Mouse (Mus musculus): ENCODE measurements around the gene Sgf29. TPM values are rescaled to one million over a fixed set of nuclear protein-coding genes. Genes with fewer than 3 reads are reported as not detected.
A peak's percentile ranks its signal among the peaks of the same experiment; 100 is the strongest.

Gene Sgf29
- polyA plus RNA-seq, 1 experiment from 2014 or later = 61.3 TPM

GRCm38 (mm10) chr7:126711910-126712309, 62.8 kb downstream of the Sgf29 start:
- TF ChIP-seq CTCF (IDR thresholded peaks at IDR 0.05; ENCODE audit: low read depth) = no peak
- H3K4me1 ChIP-seq (ENCODE audit: insufficient read depth) = no peaks in the 10 kb centered on the region
- H3K4me3 ChIP-seq (ENCODE audit: low read depth, low read length) = no peak overlapping the region
- 68% methylated on average over 3 of the region's 3 CpGs for WGBS
- H3K9me3 ChIP-seq (ENCODE audit: low read depth, low read length) = no peaks in the 10 kb centered on the region
- H3K27ac ChIP-seq (ENCODE audit: low read depth) = no peak overlapping the region
- no peaks in the 10 kb centered on the region for H3K36me3 ChIP-seq (ENCODE audit: insufficient read depth)
- no peak overlapping the region for H3K9ac ChIP-seq
- ATAC-seq (ENCODE audit: insufficient read depth) (no peak), DNase-seq (no peak)
- no peak overlapping the region for H3K4me2 ChIP-seq
- no peaks in the 10 kb centered on the region for H3K27me3 ChIP-seq (ENCODE audit: insufficient read depth, low read length)

GRCm38 (mm10) chr7:126715679-126716078, 66.6 kb downstream of the Sgf29 start:
- Histone ChIP-seq H3K4me3 (ENCODE audit: low read depth, low read length) (no peak overlapping the region), H3K9me3 (ENCODE audit: low read depth, low read length) (no peaks in the 10 kb centered on the region), H3K4me1 (ENCODE audit: insufficient read depth) (no peaks in the 10 kb centered on the region), H3K9ac (no peak overlapping the region), H3K27me3 (ENCODE audit: insufficient read depth, low read length) (no peaks in the 10 kb centered on the region), H3K27ac (ENCODE audit: low read depth) (no peak overlapping the region), H3K36me3 (ENCODE audit: insufficient read depth) (no peaks in the 10 kb centered on the region), H3K4me2 (no peak overlapping the region)
- DNase-seq = no peak
- WGBS = 77% methylated on average over 4 of the region's 4 CpGs
- ATAC-seq (ENCODE audit: insufficient read depth) = no peak
- no peak for TF ChIP-seq CTCF (IDR thresholded peaks at IDR 0.05; ENCODE audit: low read depth)

DNA sequence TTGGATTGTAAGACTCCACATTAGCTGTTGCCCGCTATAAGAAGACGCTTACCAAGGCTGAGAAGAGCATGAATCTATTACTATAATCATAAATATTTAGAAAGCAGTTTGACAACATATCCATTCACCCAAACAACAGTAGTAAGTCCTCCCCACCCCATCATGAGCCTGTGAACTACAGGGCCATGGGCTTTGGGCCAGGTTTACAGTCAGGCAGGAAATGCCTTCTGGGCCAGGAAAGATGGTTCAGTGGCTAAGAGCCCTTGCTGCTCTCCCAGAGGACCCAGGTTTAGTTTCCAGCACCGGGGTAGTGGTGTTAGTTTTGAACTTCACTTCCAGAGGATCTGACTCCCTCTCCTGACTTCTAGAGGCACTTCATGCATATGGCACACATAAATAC, 68.5 kb downstream of the Sgf29 start:
- 62% methylated on average over 3 of the region's 3 CpGs for WGBS
- Histone ChIP-seq H3K9me3 (ENCODE audit: low read depth, low read length) (no peaks in the 10 kb centered on the region), H3K4me1 (ENCODE audit: insufficient read depth) (no peaks in the 10 kb centered on the region), H3K27ac (ENCODE audit: low read depth) (no peak overlapping the region), H3K4me2 (no peak overlapping the region), H3K27me3 (ENCODE audit: insufficient read depth, low read length) (no peaks in the 10 kb centered on the region), H3K4me3 (ENCODE audit: low read depth, low read length) (no peak overlapping the region), H3K9ac (no peak overlapping the region), H3K36me3 (ENCODE audit: insufficient read depth) (no peaks in the 10 kb centered on the region)
- no peak; the same call in 1 of the 2 replicates for ATAC-seq (ENCODE audit: insufficient read depth)
- peak; percentile 56 for DNase-seq
- TF ChIP-seq CTCF (IDR thresholded peaks at IDR 0.05; ENCODE audit: low read depth) = no peak

DNA sequence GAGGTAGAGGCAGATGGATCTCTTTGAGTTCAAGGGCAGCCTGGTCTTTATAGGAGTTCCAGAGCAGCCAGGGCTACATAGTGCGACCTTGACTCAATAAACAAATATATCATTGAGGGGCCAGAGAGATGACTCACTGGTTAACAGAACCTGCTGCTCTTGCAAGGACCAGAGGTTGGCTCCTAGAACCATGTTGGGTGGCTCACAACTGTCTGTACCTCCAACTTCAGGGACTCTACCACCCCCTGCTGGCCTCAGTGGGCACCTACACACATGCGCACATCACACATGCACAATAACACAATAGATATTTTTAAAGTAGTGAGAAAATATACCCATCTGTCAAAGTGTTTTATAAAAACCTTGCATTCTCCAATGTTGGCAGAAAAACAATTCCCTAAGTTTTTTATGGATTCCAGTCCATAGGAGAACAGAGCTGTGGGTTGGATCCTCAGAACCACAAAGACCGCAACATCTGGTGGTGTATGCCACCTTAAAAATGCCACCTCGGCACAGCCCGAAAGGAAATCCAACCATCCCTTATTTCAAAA, 69.8 kb downstream of the Sgf29 start:
- Histone ChIP-seq H3K9me3 (ENCODE audit: low read depth, low read length) (no peaks in the 10 kb centered on the region), H3K4me2 (no peak overlapping the region), H3K36me3 (ENCODE audit: insufficient read depth) (no peaks in the 10 kb centered on the region), H3K4me3 (ENCODE audit: low read depth, low read length) (no peak overlapping the region), H3K4me1 (ENCODE audit: insufficient read depth) (no peaks in the 10 kb centered on the region), H3K9ac (no peak overlapping the region), H3K27ac (ENCODE audit: low read depth) (no peak overlapping the region), H3K27me3 (ENCODE audit: insufficient read depth, low read length) (no peaks in the 10 kb centered on the region)
- 91% methylated on average over 5 of the region's 5 CpGs for WGBS
- TF ChIP-seq CTCF (IDR thresholded peaks at IDR 0.05; ENCODE audit: low read depth) = peak; percentile 17; the same call in 1 of the 2 replicates
- ATAC-seq (ENCODE audit: insufficient read depth) (no peak), DNase-seq (no peak)

DNA sequence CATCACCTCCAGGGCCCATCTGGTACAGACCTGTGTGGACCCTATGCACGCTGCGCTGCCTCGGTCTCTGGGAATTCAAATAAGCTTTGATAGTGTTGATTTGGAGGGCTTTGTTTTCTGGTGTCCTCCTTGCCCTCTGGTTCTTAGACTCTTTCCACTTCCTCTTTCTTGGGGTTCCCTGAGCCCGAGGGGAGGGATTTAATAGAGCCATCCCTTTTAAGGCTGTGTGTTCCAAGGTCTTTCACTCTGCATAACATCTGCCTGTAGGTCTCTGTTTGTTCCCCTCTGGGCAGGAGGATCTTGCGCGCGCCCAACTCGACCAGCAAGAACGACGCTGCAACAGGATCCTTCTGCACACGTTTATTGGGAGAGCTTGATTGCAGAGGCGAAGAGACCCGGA, 72.5 kb downstream of the Sgf29 start:
- 88% methylated on average over 13 of the region's 13 CpGs for WGBS
- ATAC-seq (ENCODE audit: insufficient read depth) = no peak
- Histone ChIP-seq H3K27ac (ENCODE audit: low read depth) (no peak overlapping the region), H3K4me2 (no peak overlapping the region), H3K27me3 (ENCODE audit: insufficient read depth, low read length) (no peaks in the 10 kb centered on the region), H3K4me1 (ENCODE audit: insufficient read depth) (no peaks in the 10 kb centered on the region), H3K9ac (no peak overlapping the region), H3K4me3 (ENCODE audit: low read depth, low read length) (no peak overlapping the region), H3K9me3 (ENCODE audit: low read depth, low read length) (no peaks in the 10 kb centered on the region), H3K36me3 (ENCODE audit: insufficient read depth) (no peaks in the 10 kb centered on the region)
- no peak for TF ChIP-seq CTCF (IDR thresholded peaks at IDR 0.05; ENCODE audit: low read depth)
- DNase-seq = no peak

Other genes with a start within 250 kb of the Sgf29 start
- gene Cd19, start 234.4 kb upstream of the Sgf29 start, polyA plus RNA-seq (2014; fragmentation: Nextera tagmentation; extraction: Ambion mirVana) = not detected in 2 replicates
- gene Rabep2, start 220.6 kb upstream of the Sgf29 start, polyA plus RNA-seq (2014; fragmentation: Nextera tagmentation; extraction: Ambion mirVana) = 33.8 and 34.5 TPM in 2 replicates
- 0.32 TPM in 1 of 2 replicates, not detected in the other for gene Atp2a1, start 186.2 kb upstream of the Sgf29 start, polyA plus RNA-seq (2014; fragmentation: Nextera tagmentation; extraction: Ambion mirVana)
- 42.0 and 46.5 TPM in 2 replicates for gene Sh2b1, start 173.9 kb upstream of the Sgf29 start, polyA plus RNA-seq (2014; fragmentation: Nextera tagmentation; extraction: Ambion mirVana)
- 126 and 128 TPM in 2 replicates for gene Tufm, start 161.9 kb upstream of the Sgf29 start, polyA plus RNA-seq (2014; fragmentation: Nextera tagmentation; extraction: Ambion mirVana)
- gene Atxn2l, start 145.9 kb upstream of the Sgf29 start, polyA plus RNA-seq (2014; fragmentation: Nextera tagmentation; extraction: Ambion mirVana) = 57.0 and 61.9 TPM in 2 replicates
- gene Eif3c, start 82.9 kb upstream of the Sgf29 start, polyA plus RNA-seq (2014; fragmentation: Nextera tagmentation; extraction: Ambion mirVana) = 169 and 183 TPM in 2 replicates
- 0.32 and 0.54 TPM in 2 replicates for gene Apobr, start 64.4 kb upstream of the Sgf29 start, polyA plus RNA-seq (2014; fragmentation: Nextera tagmentation; extraction: Ambion mirVana)
- gene Cln3, start 63.5 kb upstream of the Sgf29 start, polyA plus RNA-seq (2014; fragmentation: Nextera tagmentation; extraction: Ambion mirVana) = 24.1 and 27.3 TPM in 2 replicates
- gene Il27, start 54.4 kb upstream of the Sgf29 start, polyA plus RNA-seq (2014; fragmentation: Nextera tagmentation; extraction: Ambion mirVana) = not detected in 2 replicates
- gene Nupr1, start 18.4 kb upstream of the Sgf29 start, polyA plus RNA-seq (2014; fragmentation: Nextera tagmentation; extraction: Ambion mirVana) = 9.7 and 10.7 TPM in 2 replicates
- 1.4 and 2.6 TPM in 2 replicates for gene Sult1a1, start 27.1 kb downstream of the Sgf29 start, polyA plus RNA-seq (2014; fragmentation: Nextera tagmentation; extraction: Ambion mirVana)
- gene Bola2, start 46.1 kb downstream of the Sgf29 start, polyA plus RNA-seq (2014; fragmentation: Nextera tagmentation; extraction: Ambion mirVana) = 123 and 126 TPM in 2 replicates
- gene Slx1b, start 46.5 kb downstream of the Sgf29 start, polyA plus RNA-seq (2014; fragmentation: Nextera tagmentation; extraction: Ambion mirVana) = 8.9 and 9.7 TPM in 2 replicates
- 29.2 and 29.3 TPM in 2 replicates for gene Coro1a, start 58.5 kb downstream of the Sgf29 start, polyA plus RNA-seq (2014; fragmentation: Nextera tagmentation; extraction: Ambion mirVana)
- gene Mapk3, start 110.3 kb downstream of the Sgf29 start, polyA plus RNA-seq (2014; fragmentation: Nextera tagmentation; extraction: Ambion mirVana) = 111 and 117 TPM in 2 replicates
- gene Gdpd3, start 117.0 kb downstream of the Sgf29 start, polyA plus RNA-seq (2014; fragmentation: Nextera tagmentation; extraction: Ambion mirVana) = 3.3 and 3.4 TPM in 2 replicates
- gene Ypel3, start 127.6 kb downstream of the Sgf29 start, polyA plus RNA-seq (2014; fragmentation: Nextera tagmentation; extraction: Ambion mirVana) = 87.8 and 91.2 TPM in 2 replicates
- gene Tbx6, start 132.2 kb downstream of the Sgf29 start, polyA plus RNA-seq (2014; fragmentation: Nextera tagmentation; extraction: Ambion mirVana) = 0.28 TPM in 1 of 2 replicates, not detected in the other
- gene Ppp4c, start 143.2 kb downstream of the Sgf29 start, polyA plus RNA-seq (2014; fragmentation: Nextera tagmentation; extraction: Ambion mirVana) = 278 and 300 TPM in 2 replicates
- gene Fam57b, start 148.4 kb downstream of the Sgf29 start, polyA plus RNA-seq (2014; fragmentation: Nextera tagmentation; extraction: Ambion mirVana) = 0.17 and 0.88 TPM in 2 replicates
- not detected in 2 replicates for gene 4930451I11Rik, start 182.3 kb downstream of the Sgf29 start, polyA plus RNA-seq (2014; fragmentation: Nextera tagmentation; extraction: Ambion mirVana)
- gene Doc2a, start 198.1 kb downstream of the Sgf29 start, polyA plus RNA-seq (2014; fragmentation: Nextera tagmentation; extraction: Ambion mirVana) = 0.33 and 0.80 TPM in 2 replicates
- 19.9 and 26.7 TPM in 2 replicates for gene Hirip3, start 212.7 kb downstream of the Sgf29 start, polyA plus RNA-seq (2014; fragmentation: Nextera tagmentation; extraction: Ambion mirVana)
- 92.9 and 99.7 TPM in 2 replicates for gene Ino80e, start 213.1 kb downstream of the Sgf29 start, polyA plus RNA-seq (2014; fragmentation: Nextera tagmentation; extraction: Ambion mirVana)
- gene Taok2, start 235.4 kb downstream of the Sgf29 start, polyA plus RNA-seq (2014; fragmentation: Nextera tagmentation; extraction: Ambion mirVana) = 34.8 and 40.1 TPM in 2 replicates